Mouse (Mus musculus) adrenal gland, postnatal 4 days (tissue): ENCODE data around the gene Ifng. TPM values are rescaled to one million over a fixed set of nuclear protein-coding genes. Genes with fewer than 3 reads are reported as not detected.
"Not testable (repeated sequence)": the region's sequence is repeated elsewhere in the genome, so short reads cannot be mapped to it uniquely, and the experiment has no call there.

ENCODE experiments used
- DNase-seq, 2 experiments: peaks; one replicate each; pipeline ENCODE4 v3.0.0; 2021 to 2022; ENCODE audit warnings: low spot score in 2 of 2, mixed read lengths in 2 of 2
- long read RNA-seq, 2 experiments: library from polyadenylated mRNA; stranded (forward); transcript quantifications; one replicate each; pipeline ENCODE4 v2.0.0; 2021
- total RNA-seq, 2 experiments: library from RNA; stranded (reverse); gene quantifications; 2 replicates each; pipeline ENCODE4 v1.2.3; 2021

Ifng gene
- not detected for total RNA-seq
- long read RNA-seq, experiment 1 = 0 reads
- long read RNA-seq, experiment 2 = 0 reads

GRCm38 (mm10) chr10:118440742-118441240 is at the start of gene Ifng:
TSS of gene Ifng (plus strand) at chr10:118441046.
- no peak for DNase-seq

DNA sequence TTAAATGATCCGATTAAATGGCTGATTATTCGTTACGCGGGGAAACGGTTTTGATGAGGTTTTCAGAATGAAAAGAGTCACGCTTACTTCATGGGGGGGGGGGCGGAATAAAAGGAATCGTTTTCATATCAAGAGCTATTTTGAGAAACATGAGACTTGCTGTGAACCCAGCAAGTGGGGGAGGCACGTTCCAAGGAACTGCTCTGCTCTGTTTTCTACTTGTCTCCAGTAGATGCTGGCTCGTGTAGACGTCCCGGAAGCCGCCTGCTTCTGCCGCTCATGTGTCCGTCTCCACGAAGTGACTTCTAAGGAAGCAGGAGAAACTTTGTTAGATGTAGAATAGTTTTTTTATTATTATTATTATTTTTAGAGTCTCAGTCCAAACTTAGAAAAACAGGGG is 40.9 kb upstream of the Ifng start:
- DNase-seq = no peak

DNA sequence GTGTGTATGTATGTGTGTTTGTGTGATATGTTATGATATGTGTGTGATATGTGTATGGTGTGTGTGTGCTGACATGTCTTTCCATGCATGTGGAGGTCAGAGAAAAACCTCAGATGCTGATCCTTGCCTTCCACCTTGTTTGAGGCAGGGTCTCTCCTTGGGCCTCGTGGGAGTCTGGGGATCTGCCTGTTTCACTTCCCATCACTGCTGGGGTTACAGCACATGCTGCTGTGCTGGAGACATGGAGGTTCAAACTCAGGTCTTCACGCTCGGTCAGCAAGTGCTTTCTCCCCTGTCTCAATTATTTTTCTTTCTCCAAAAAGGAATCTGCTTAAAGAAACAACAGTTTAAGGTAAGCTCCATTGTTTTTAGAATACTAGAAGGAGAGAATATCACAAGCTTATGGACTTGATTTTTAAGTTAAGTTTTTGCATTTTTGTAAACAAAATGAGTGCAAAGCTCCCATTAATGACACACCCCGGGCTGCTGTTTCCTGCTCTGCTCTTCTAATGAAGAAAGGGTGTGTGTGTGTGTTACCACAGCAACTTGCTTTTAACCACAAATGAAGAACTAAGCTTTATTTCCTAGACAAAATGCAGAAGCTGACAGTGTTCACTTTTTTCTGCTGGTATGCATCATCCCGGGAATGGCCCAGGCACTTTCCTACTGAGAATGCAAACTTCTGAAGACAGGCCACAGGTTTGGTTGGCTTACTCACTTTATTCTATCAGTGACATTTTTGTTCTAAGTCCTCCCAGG is 34.2 kb upstream of the Ifng start:
- DNase-seq = no peak

- no peak for DNase-seq
These were observed 29.5 kb upstream of the Ifng start for GRCm38 (mm10) chr10:118411377-118411776.

GRCm38 (mm10) chr10:118412774-118413173 is 28.1 kb upstream of the Ifng start:
- DNase-seq = no peak

DNA sequence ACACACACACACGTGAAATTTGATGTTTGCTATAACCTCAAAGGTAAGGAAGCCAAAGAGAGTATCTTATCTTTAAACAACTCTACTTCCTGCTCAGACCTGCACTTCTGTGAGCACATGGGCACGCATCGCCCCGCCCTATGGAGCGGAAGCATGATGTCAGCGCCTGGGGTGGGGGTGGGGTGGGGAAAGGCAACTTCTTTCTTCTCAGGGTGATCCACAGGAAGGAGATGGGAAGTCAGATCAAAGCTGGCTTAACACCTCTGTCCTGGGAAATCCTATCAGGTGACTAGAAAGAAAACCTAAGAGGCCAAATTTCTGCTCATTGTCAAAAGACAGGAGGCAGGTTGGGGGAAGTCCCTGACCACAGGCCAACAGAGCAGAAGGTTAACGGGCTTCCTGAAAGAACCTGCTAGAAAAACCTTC is 21.8 kb upstream of the Ifng start:
- DNase-seq = no peak

- DNase-seq = no peak
These were observed 19.9 kb upstream of the Ifng start for GRCm38 (mm10) chr10:118420896-118421295.

DNA sequence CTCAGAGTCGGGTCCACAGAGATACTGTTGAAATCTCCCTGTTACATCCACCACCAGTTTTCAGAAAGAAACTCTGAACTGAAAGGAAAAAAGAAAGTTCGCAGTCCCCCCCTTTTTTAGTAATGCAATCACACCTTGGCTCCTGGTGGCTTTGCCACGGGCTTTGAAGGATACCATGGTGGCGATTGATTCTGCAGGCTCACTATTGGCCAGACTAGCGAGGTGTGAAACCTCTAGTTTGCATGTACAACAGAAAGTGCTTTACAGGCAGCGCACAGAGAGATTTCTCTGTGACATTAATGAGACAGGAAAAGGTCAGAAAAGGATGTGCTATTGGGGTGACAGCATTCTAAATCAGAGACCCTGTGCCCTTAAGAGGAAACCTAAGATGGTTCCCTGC is 5.3 kb upstream of the Ifng start:
- no peak for DNase-seq

DNA sequence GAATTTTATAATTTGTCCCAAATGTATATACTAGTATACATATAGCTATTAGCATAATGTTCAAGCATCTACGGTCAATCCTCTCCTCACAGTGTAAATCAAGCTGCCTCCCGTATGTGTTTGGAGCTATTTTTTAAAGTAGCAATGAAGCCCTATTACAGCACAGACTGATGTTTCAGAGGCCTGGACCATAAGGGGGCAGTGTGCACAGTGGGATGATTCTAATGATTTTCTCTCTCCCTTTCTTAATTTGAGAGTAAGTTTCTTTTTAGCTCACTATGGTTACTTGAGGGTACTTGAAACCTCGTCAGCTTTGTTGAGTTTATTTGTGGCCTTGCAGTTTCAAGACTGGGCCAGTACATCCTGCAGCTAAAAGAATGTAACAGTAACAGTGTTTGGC is 1.1 kb downstream of the Ifng start:
- DNase-seq = no peak

- DNase-seq = no peak
These were observed 2.2 kb downstream of the Ifng start for GRCm38 (mm10) chr10:118442999-118443398.

DNA sequence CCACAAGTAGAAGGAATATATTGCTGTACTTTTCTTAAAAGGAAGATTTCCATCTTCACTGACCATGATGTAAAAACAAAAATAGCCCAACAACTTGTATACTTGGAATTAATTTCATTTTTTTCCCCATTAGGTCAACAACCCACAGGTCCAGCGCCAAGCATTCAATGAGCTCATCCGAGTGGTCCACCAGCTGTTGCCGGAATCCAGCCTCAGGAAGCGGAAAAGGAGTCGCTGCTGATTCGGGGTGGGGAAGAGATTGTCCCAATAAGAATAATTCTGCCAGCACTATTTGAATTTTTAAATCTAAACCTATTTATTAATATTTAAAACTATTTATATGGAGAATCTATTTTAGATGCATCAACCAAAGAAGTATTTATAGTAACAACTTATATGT is 4.2 kb downstream of the Ifng start:
- DNase-seq = no peak

DNA sequence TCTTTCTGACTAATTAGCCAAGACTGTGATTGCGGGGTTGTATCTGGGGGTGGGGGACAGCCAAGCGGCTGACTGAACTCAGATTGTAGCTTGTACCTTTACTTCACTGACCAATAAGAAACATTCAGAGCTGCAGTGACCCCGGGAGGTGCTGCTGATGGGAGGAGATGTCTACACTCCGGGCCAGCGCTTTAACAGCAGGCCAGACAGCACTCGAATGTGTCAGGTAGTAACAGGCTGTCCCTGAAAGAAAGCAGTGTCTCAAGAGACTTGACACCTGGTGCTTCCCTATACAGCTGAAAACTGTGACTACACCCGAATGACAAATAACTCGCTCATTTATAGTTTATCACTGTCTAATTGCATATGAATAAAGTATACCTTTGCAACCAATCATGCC is 4.7 kb downstream of the Ifng start:
- no peak for DNase-seq

GRCm38 (mm10) chr10:118445978-118446377 is 5.1 kb downstream of the Ifng start:
- no peak for DNase-seq

GRCm38 (mm10) chr10:118451747-118452146 is 10.9 kb downstream of the Ifng start:
- no peak for DNase-seq

- no peak for DNase-seq
These were observed 17.9 kb downstream of the Ifng start for GRCm38 (mm10) chr10:118458729-118459128.

GRCm38 (mm10) chr10:118461126-118461767 is 20.4 kb downstream of the Ifng start:
- no peak for DNase-seq

- DNase-seq = no peak
These were observed 25.6 kb downstream of the Ifng start for GRCm38 (mm10) chr10:118466481-118466880.

DNA sequence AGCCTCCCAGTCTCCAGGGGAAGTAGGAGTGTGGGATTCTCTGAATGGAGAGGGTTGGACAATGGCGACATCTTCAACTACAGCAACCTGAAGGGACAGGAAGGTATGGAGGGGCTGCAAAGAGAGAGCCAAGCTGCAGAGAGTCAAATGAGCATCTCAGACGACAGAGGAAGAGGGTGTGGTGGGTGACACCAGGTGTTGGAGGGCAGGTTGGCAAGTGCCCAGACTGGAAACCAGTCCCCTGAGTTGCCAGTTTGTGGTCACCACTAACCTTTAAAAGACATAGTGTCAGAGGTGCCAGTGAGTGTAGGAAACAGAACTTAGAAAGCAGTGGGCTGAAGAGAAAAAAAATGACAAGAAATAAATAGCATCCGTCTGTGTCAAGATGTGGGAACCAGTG is 28.2 kb downstream of the Ifng start:
- no peak for DNase-seq

GRCm38 (mm10) chr10:118470296-118470957 is 29.6 kb downstream of the Ifng start:
- no peak for DNase-seq

- DNase-seq = not testable (repeated sequence)
These were observed 32.0 kb downstream of the Ifng start for GRCm38 (mm10) chr10:118472846-118473245.

DNA sequence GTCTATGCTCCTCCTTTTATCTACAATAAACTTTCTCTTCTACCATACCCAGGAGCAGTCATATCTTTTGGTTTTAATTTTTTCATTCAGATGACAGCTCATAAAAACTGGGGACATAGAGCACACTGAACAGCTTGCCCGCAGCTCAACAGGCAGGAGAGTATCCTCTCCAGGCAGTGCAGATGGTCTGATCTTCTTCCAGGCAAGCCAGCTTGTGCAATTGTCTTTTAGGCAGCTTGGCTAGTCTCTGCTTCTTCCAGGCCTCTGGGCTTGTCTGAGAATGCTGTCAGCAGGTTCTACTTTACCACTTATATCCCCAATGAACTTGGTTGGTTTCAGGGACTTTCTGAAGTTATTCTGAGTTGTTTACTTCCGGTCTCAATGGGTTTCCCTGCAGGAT is 35.9 kb downstream of the Ifng start:
- no peak for DNase-seq

DNA sequence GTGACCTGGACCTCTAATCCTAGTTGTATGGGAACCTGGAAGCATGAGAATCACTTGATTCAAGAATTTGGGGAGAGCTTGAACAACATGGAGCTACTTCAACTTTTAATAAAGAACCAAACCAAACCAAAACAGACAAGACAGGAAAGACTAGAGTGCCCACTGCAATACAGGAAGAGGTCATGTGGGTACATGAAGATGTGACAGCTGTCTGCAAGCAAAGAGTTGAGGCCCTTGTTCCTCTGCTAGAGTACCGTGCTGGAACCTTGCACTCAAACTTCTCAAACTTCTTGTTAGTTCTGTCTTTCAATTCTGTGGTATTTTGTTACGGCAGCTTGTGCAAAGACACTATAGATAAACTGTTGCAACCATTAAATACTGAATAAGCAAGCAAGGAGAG is 36.5 kb downstream of the Ifng start:
- no peak for DNase-seq
